Mouse (Mus musculus): ENCODE measurements at regions not wholly inside any gene's neighbourhood (a gene's known extent, or its start where the extent isn't known, plus 50 kb on each side); places are given as distances from the start of the nearest gene placed in this dataset.

DNA sequence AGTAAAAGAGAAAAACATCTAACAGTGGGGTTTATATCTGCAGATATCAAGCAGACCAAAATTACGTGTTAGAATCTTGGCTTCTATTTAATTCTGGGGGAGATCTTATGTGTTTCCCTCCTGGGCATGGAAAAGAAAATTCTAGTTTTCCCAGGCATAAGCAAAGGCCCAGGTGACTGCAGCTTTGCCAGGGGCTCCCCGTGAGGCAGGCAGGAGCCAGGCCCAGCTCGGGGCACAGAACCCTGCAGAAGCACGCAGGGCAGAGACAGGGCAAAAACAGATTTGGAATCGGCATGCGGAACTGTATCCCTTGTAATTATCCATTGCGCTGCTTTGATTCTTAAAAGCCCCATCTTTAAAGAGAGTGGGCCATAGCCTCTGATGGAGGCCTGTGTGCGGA, 250.4 kb upstream of the Slc35b3 start:
- ATAC-seq (replicated peaks; ENCODE audit: low read depth, poor library complexity, severe bottlenecking): no peak

DNA sequence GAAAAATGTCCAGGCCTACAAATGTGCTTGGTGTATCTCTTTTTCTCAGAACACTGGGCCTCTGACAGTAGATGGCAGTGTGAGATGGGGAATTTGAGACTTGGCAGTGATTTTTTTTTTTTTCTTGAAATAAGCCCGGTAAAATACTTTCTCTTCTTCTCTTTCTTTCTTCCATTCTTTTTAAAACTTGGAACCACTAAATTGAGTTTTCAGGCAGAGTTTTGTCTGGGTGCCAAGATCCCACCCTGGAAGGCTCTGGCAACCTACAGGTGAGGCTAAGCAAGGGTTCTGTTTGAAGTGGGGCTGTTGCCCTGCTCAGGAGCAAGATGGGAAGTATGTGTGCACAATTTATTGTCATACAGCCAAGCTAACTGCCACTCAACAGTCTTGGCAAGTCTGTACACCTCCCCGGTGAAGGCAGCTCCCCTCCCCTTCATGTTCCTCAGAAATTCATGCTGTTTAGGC, 223.1 kb upstream of the Slc35b3 start:
- no peak for ATAC-seq (replicated peaks; ENCODE audit: low read depth, poor library complexity, severe bottlenecking)

DNA sequence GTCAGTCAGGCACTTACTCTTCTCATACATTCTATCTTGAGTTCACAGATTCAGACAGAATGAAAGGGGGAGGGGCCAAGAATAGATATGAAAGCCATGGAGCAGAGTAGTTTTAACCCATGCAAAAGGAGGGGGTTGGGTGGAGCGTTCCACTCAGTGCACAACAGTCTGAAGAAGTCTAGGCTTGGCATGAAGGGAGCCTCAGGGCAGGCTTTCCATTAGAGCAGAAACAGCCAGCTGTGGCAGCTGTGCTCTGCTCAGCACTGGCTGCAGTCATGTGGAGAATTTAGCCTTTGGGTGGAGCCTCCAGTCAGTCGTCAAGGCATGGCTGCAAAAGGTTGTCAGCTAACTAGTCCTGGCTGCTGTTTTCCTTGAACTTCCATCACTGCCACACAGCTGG, 201.3 kb upstream of the Slc35b3 start:
- no peak for ATAC-seq (replicated peaks; ENCODE audit: low read depth, poor library complexity, severe bottlenecking)

DNA sequence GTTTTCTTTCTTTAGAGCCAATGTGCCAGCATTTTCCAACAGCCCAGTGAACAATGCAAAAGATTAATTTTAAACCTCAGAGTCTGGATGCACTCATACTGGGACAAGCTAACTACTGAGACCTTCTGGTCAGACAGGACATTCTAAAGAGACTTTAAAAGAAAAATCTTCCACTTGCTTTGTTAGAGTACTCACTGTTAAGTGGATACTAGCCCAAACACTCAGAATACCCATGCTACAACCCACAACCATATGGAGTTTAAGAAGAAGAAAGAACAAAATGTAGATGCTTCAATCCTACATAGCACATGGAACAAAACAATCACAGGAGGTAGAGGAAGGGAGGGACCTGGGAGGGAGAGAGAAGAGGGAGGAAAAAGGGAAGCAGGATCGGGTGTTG, 167.3 kb upstream of the Slc35b3 start:
- no peak for ATAC-seq (replicated peaks; ENCODE audit: low read depth, poor library complexity, severe bottlenecking)

DNA sequence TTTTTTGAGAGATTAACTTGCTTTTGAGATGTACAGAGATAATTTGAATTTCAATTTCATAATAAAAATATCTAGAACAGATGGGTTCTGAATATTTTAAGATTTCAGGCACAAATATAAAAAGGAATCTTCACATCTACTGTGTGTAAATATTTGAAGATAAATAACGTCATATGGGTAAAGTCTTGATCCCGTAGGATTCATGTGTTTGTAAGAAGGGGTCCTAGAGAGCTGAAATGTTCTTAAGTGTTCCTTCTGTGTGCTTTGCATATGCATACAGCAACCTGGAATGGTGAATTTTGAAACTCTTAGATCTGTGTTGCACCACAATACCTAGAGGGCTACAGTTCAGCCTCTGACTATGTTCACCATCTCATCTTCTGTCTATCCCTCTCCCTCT, 131.4 kb upstream of the Slc35b3 start:
- no peak for ATAC-seq (replicated peaks; ENCODE audit: low read depth, poor library complexity, severe bottlenecking)

DNA sequence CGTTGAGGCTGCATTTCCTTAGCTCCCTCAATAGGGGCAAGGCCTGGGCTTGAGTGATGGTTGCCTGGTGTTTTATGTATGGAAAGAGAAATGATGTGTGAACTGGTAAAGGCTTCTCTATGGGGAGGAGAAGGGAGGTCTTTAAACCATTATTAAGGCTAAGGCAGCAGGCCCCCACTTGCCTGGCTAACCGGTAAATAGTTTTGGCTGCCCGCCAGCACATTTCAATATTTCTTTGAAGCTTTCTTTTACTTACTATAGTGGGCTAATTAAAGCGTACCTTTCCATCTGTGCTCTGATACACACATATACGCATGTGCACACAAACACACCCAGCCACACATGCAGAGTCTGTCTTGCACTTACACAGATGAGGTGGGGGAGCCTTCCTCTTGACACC, 123.9 kb upstream of the Slc35b3 start:
- no peak for ATAC-seq (replicated peaks; ENCODE audit: low read depth, poor library complexity, severe bottlenecking)

DNA sequence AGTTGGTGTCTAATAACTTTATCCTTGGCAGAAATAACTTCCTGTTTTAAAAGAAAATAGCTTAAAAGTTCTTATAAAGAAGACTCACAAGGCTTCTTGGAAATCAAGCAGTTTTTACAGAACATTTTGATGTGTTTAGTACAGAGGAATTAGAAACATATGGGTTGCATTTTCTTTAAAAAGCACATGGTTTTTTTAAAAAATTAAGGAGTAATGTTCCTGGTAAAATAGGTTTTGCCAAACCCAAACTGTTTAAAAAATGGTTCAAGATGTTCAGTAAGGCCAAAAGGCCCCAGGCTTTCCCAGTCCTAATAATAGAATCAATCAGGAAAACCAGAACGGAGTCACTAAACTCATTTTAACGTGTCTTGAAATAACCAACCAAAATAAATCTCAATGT, 113.5 kb upstream of the Slc35b3 start:
- ATAC-seq (replicated peaks; ENCODE audit: low read depth, poor library complexity, severe bottlenecking): no peak

DNA sequence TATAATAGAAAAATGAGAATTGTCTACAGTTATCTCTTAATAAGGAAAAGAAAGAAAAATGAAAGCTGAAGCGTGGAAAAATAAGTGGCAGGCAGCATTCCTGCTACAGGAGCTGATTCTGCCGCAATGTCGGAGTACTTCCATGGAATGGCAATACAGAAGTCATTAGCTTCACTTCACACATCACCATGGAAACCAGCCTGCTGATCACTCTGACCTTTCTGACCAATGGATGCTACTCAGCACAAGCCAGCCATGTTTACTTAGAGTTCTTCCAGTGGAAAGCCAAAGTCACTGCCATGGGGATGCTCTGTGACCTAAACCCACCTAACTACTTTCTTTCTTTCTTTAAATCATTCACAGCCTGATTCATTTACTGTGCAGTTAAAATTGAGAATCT, 71.6 kb upstream of the Slc35b3 start:
- ATAC-seq (replicated peaks; ENCODE audit: low read depth, poor library complexity, severe bottlenecking): no peak

DNA sequence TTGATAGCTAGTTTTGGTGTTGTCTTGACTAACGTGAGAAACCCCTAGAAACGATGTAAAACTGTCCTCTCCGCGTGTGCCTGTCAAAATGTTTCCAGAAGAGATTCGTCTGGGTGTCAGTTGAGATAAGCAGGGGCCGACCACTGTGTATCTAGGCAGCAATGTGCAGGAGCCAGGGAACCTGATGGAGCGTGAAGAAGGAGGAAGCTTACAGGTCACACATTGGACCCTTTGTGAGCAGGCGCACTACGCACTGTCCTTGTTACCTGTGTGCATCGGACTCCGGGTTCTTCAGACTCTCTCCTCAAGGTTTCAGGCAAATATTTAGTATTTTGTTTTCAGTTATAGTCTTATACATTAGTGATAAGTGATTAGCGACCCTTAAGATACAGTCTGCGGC, 59.5 kb upstream of the Slc35b3 start:
- no peak for ATAC-seq (replicated peaks; ENCODE audit: low read depth, poor library complexity, severe bottlenecking)

DNA sequence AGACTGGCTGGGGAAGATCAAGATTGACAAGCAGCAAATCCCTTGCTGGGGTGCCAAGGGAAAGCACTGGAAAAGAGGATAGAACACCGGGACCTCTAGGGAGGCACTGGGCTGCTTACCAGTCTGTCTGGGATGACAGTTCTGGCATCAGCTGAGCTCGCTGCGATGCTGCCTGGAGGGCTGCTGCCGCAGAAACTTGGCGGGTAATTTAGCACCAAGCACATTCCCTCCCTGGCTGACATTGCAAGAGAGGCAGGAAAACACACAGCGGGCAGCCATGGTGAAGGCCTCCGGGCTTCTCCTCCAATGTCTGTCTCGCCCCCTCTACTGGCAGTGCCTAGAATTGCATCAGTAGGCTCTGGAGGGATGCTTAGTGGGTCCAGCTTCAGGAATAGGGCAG, 51.0 kb upstream of the Slc35b3 start:
- peak; percentile 98 for ATAC-seq (replicated peaks; ENCODE audit: low read depth, poor library complexity, severe bottlenecking)
